Mouse (Mus musculus) megakaryocyte, embryonic 14.5 days (primary cell): ENCODE data around the gene Gstm1.

Experiments
- FLI1 ChIP-seq: IDR thresholded peaks from 2 replicates; pipeline ENCODE4 v1.6.1; 2012; ENCODE audit warnings: low read length, inconsistent platforms, mixed read lengths
- GATA1 ChIP-seq: IDR thresholded peaks from 3 replicates; pipeline ENCODE4 v1.6.1; 2012; ENCODE audit warnings: mixed read lengths, low read length, inconsistent platforms, borderline replicate concordance

DNA sequence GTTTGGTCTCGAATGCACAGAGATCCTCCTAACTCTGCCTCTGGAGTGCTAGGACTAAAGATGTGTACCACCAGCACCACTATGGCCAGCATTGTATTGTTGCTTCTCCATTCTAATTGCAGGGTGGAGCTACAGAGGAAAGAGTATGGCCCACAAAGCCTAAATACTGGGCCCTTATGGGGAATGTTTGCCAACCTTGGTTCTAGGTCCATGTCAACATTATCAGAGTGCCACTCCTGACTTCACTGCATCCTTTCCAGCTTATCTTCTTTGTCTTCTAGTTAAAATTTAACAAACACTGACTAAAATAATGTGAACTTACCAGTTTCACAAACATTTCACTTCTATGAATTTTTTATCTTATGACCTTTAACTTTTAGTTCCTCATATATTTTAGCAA, 8.8 kb upstream of the Gstm1 start:
- no peak for TF ChIP-seq GATA1
- TF ChIP-seq FLI1, result no peak
